Mouse (Mus musculus) spleen, postnatal 36 days (tissue): Measurements from ENCODE around the gene Fgf12.

ENCODE experiments used
- DNase-seq, 2 experiments: peaks; one replicate each; pipeline ENCODE4 v3.0.0; 2022; ENCODE audit warnings: low spot score in 2 of 2, mixed read lengths in 1 of 2

Fgf12 gene

GRCm38 (mm10) chr16:28479022-28479421 lies 273.8 kb downstream of the Fgf12 start:
- no peak for DNase-seq

- DNase-seq, result no peak
These were observed 276.2 kb downstream of the Fgf12 start for GRCm38 (mm10) chr16:28476651-28477050.

DNA sequence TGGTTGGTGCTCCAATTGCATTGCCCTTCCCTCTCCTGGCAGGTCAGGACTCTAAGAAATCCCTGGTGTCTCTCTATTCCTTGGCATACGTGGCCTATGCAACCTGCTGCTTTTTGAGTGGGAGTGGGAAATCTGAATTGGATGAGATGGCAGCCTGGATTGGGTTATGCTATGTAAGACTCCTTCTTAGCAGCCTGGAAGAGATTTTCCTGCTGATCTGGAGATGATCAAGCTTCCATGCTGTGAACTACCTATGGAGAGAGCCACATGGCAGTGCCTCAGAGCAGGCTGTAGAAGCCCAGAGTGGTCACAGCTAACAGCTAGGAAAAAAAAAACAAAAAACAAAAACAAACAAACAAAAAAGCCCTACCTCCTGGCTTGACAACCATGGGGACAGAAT lies 277.3 kb downstream of the Fgf12 start:
- no peak for DNase-seq

GRCm38 (mm10) chr16:28454821-28455220 lies 298.0 kb downstream of the Fgf12 start:
- DNase-seq, result no peak

DNA sequence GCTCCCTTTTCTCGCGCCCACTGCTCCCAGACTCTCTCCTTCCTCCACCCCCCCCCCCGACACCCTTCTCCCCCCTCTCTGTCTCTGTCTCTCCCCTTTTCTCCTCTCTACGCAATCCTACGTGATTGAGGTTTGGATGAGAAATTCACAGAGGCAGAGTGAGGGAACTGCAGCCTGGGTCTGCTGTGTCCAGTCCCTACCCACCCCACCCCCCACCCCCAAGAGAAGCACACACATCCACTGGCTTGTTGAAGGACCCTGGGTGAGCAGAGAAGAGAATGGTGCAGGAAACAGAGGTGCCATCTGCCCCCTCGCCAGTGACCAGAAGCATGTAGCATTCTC lies 305.8 kb downstream of the Fgf12 start:
- no peak for DNase-seq

- no peak for DNase-seq
These were observed 306.3 kb downstream of the Fgf12 start for GRCm38 (mm10) chr16:28446334-28447113.

DNA sequence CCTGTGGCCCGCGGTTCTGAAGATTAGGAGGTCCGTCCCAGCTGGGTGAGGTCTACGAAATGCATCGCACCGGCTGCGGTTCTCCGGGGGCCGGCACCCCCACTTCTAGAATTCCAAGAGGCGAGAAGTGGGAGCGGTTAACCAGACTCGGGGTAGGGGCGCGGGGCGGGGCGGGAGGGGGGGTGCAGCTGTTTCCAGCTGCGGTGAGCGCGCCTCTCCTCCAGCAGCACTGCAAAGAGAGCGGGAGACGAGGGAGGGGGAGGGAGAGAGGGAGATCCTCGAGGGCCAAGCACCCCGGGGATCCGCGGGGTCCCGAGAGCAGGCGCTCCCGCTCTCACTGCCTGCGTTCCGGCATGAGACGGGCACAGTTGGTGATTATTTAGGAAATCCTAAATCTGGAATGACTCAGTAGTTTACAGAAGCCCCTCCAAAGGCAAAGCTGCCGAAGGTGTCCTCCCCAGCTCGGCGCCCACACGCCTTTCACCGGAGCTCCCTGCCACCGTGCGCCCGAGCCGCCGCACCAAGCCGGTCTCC lies 307.0 kb downstream of the Fgf12 start:
- DNase-seq, result no peak

DNA sequence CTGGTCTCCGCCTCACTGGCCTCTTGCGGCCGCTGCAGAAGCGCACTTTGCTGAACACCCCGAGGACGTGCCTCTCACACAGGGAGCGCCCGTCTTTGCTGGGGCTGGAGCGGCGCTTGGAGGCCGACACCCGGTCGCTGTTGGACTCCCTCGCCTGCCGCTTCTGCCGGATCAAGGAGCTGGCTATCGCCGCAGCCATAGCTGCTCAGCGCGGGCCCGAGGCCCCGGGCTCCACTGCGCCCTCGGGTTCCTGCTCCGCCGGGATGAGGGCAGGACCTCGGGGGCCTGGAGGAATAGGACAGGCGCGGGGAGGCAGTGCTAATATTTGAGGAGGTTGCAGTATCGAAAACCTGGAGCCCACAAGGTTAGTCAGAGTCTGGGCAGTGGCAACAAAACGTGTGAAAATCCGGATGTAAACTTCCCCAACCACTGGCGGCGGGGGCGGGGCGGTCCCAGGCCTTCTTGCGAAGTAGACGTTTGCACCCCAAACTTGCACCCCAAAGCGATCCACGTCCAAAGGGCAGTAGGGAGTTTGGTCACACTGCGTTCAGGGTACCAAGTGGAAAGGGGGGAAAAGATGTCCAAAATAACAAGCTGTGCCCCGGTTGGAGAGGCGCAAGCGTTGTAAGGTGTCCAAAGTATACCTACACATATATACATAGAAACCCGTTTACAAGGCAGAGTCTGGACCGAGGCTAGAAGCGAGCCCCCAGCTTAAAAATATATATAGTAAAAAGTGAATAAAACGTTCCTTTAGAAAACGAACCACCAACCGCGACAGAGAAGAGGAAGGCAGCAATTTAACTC lies 307.7 kb downstream of the Fgf12 start:
- no peak for DNase-seq

DNA sequence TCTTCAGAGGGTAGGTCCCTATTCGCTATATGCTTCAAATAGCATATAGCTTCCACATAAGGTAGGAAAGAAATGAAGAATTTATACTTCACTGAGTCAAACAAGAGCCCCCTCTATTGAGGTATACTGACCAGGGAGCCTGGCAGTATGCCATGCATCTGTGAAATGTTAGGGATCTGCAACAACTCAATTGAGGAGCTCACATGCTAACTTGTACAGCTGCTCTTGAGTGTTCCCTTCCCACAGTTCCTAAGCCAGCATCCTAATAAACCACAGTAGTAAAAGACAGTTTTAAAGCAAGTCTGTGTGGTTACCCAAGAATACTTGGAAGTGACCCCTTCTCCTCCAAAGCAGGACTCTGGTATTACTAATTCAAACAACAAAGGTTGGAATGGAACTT lies 331.3 kb downstream of the Fgf12 start:
- DNase-seq, result no peak

GRCm38 (mm10) chr16:28419693-28420299 lies 333.1 kb downstream of the Fgf12 start:
- DNase-seq, result no peak

DNA sequence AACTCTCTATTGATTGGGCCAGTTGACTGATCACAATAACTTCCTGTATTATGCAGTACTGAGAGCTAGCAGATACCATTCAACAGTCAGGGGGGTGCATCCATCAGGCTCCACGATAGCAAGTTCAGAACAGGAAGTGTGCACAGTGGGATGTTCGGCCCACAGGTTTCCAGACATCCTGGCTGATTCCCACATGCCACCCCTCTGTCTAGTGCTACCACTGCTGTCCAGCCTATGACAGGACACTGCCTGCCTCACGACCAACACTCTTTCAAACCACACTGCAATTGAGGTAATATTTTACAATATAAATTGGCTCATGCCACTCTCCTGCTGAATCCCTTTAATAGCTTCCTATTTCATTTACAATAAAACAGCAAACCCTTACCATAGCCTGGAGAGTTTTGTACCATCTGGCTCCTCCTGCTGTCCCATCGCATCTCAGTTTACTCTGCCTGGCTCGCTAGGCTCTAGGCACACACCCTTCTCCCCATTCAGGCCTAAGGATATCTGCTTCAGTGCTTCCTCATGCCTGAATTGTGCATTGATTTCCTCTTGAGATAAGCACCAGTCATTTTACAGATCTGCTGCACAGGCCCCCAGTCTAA lies 341.6 kb downstream of the Fgf12 start:
- DNase-seq, result no peak

DNA sequence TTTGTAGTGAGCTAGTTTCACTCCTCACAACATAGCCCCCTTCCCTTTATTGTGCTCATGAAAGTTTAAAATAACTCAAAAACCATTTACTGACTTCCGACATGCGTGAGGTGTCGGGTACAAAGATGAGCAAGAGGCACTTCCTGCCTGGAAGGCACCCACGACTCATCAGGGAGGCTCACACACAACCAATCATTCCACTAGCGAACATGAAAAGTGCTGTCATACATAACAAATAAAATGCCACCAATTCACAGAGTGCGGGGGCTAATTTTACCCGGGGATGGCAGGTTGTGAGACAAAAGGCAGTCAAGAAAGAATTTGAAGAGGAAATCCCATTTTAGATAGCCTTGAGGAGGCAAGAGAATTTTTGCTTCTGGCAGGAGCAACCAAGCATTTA lies 344.6 kb downstream of the Fgf12 start:
- no peak for DNase-seq

DNA sequence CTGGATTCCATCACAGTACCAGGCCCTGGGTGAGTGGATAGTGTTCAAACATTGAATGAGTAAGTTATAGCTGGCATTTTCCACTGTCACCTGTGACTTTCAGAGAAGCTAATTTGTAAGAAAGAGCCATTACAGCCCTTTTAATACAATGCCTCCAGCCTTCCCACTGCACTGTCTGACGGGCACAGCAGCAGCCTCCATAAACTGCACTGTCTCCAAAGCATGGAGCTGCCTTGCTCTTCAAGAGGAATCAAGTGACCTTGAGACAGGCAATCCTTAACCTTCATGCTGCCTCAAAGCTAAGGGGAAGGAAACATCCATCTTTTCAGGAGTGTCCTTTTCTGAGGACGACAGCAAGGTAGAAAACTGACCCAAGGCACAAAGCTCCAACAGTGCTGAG lies 345.0 kb downstream of the Fgf12 start:
- DNase-seq, result no peak

DNA sequence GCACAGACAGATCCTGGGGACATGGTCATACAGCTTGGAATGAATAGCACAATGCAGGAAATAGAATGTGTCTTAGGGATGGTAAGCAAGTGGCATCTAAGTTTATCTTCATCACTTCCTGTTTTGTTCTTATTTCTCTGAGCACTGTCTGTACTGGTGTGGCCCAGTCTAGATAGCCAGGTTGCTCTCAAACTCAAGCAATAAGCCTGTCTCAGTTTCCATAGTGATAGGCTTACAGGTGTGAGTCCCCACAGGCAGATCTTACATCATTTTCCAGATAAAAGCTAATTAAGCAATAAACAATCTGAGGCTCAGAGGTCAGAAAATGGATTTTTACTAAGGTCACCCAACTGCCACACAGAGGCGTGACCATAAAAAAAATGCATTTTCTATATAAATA lies 348.7 kb downstream of the Fgf12 start:
- no peak for DNase-seq

DNA sequence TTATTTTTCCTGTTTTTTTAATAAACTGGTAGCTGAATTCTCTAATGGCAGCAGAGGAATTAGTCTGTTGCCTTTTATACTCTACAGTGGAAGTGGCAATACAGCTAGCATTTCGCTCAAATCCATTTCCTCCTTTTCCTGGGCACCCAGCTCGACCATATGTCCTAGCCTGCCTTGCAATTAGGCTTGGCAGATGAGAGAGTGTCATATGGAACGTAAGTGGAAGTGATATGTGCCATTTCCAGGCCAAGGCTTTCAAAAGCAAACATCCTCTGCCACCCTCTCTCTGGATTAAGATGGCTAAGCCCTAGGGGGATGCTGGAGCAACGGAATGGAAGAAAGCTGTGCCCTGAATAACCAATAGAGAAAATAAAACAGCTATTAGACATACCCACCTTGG lies 350.2 kb downstream of the Fgf12 start:
- DNase-seq, result no peak

DNA sequence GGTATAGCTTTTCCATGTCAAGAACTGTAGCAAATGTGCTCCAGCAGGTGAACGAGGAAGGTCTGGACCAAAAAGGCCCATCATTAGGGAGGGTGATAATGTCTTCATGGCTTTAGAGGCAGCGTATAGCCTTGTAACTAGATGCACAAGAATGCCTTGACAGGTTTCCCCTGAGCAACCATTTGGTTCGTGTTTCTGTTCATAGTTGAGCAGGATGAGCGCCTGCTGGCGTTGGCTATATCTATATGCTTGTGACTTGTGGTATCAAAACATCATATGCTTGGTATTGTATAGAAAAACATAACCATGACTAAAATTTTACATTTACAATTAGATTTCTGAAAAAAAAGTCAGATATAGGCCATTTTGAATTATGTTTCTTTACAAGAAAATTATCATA lies 361.6 kb downstream of the Fgf12 start:
- DNase-seq, result no peak

DNA sequence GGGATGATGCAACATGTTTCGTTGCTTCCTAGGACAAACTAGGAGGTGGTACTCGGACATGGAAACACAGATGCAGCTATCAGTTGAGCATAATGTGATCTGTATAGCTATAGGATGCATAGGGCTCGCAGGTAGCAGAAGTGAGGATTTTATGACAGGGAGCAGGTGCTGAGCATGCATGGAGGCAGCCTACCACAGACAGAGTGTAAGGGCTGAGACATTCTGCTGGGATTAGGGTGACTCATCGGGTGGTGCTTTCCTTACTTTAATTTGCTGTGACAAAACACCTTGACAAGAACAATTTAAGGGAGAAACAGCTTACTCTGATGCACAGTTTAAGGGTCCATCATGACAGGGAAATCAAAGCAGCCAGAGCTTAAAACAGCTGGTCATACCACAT lies 363.8 kb downstream of the Fgf12 start:
- no peak for DNase-seq

DNA sequence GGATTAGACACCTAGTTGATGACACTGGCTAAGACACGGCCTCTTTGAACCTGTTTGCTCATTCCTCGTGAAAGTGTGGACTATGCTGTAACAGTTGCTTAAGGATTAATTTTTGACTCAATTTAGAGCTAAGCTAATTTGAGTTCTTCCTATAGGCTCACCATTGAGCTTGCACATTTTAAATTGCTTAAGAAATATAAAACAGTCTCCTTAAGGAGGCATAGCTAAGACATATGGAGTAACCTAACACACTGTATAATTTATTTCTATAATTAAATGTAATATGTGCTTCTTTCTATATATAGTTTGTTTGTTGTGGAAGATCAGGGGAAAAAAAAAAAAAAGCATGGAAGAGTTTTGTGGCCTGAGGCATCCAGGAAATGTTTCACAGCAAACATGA lies 378.1 kb downstream of the Fgf12 start:
- DNase-seq, result no peak

DNA sequence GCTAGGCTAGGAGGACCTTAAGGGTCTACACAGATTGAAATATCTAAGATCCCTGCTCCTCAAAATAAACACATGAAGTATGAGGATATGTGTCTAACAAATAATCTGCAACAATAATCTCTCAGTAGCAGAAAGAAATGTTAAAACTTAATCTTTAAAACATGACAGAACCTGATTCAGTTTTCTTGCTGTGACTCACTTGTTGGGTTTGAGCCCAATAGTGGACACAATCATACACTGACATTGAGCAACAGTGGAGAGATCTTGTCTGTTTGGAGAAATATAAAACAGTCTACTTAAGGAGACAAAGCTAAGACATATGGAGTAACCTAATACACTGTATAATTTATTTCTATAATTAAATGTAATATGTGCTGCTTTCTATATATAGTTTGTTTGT lies 379.6 kb downstream of the Fgf12 start:
- DNase-seq, result no peak

DNA sequence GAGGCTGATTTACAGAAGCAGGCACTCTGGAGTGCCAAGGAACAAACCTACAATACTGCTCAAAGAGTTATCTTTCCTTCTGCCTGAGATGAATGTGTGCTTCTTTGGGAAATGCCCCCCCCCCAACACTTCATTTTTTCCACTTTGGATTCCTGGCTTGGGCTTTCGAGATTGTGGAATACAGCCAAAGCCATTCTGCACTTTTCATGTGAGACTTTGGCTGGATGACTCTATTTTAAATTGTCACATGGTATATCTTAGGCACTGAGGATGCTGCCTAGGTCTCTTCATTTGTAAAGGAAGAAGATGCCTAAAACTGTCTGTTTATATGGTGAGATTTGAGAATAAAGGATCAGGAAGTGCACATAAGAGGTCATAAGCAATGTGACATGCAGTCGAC lies 402.2 kb downstream of the Fgf12 start:
- no peak for DNase-seq

DNA sequence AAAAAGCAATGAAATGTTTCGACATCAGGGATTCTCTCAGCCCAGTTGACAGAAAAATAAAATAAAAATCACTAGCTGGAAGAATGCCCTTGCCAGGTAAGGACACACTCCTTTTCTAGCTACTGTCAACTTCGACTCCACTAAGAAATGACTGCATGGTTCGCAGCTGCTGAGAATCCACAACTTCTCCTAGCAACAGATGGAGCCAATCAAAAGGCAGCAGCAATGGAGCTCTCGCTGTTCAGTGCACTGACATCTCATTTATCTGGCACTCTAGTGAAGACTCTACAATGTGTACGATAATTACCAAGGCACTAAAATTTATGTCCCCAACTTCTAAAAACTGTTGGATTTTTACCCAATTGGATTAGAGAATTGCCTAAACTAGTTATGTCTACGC lies 407.5 kb downstream of the Fgf12 start:
- DNase-seq, result no peak

- DNase-seq, result no peak
These were observed 414.9 kb downstream of the Fgf12 start for GRCm38 (mm10) chr16:28337930-28338329.
